Mouse (Mus musculus): ENCODE data around the gene Selplg.
"Not testable (repeated sequence)": the region's sequence is repeated elsewhere in the genome, so short reads cannot be mapped to it uniquely, and the experiment has no call there.

Selplg gene

GRCm38 (mm10) chr5:113791197-113792095, 41.0 kb downstream of the Selplg start:
- no peak for DNase-seq (ENCODE audit: low spot score in 2 of 2)

- no peak for DNase-seq (ENCODE audit: low spot score in 2 of 2)
Measured at GRCm38 (mm10) chr5:113790453-113791196, 41.8 kb downstream of the Selplg start.

DNA sequence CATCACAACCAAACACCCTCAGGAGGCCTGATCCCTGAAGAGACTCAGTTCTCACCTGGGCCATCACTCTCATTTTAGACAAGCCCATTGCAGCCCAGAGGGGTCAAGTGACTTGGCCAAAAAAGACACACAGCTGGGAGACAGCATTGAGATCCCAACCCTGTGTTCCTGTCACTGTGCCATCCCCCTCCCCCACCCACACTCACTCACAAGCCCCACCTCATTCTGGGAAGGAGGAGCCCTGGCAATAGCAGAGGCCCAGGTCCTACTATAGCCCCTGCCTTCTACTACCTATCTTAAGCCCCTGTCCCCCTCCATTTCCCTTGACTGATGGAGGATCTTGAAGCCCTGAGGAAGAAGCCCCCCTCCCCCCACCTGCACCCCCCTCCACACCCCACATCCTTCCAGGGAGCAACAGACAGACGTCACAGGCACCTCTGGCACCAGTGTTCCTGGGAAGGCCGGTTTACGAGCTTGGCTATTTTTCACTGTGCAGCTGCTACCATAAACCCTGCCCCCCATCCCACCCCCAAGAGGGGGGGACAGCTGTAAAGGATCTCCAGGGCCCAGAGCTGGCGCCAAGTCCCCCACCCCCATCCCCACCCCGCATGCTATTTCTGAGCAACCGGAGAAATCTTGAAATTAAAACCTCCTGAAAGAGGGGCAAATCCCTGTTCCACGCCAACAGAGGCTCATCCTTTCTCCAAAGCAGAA, 43.2 kb downstream of the Selplg start:
- DNase-seq (ENCODE audit: low spot score in 2 of 2), result no peak

DNA sequence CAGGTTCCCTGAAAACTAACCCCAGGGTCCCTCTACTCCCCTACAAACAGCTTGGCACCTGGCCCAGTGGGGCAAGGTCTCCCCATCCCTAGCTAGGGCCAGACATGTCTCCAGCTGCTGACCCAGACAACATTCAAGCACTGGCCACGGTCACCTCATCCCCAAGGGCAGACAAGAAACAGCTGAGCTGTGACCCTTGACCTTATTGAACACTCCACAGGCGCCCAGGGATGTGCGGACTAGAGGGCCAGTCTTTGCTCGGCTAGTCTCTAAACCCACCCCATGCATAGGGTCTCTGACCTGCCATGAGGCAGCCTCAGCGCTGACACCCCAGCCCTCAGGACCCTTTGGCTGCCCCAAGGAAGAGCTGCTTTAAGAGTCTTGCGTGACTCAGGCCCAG, 43.8 kb downstream of the Selplg start:
- no peak for DNase-seq (ENCODE audit: low spot score in 2 of 2)

DNA sequence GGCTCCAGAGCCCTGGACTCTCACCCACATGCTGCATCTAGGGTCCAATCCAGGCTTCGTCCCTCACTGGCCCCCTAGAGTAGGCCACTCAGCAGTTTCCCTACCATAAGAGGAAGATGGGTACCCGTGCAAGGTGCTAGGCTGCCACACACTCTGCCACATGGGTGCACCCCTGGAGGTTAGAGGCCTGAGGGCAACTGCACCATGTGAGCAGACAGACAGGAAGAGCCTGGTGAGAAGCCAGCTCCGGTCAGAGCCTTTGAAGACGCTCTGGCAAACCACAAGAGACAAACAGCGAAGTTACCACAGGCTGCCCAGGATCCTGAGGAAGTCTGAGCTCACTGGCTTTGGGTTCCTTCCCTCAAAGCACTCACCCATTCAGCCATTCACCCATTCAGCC, 45.5 kb downstream of the Selplg start:
- no peak for DNase-seq (ENCODE audit: low spot score in 2 of 2)

DNA sequence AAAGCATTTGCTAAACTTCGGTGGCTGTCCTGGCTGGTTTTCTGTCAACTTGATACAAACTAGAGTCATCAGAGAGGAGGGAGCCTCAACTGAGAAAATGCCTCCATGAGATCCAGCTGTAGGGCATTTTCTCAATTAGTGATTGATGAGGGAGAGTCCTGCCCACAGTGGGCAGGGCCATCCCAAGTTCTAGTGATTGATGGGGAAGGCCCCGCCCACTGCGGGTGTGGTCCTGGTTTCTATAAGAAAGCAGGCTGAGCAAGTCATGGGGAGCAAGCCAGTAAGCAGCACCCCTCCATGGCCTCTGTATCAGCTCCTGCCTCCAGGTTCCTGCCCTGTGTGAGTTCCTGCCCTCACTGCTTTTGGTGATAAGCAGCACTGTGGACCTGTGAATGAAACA, 48.3 kb downstream of the Selplg start:
- not testable (repeated sequence) for DNase-seq (ENCODE audit: low spot score in 2 of 2)

DNA sequence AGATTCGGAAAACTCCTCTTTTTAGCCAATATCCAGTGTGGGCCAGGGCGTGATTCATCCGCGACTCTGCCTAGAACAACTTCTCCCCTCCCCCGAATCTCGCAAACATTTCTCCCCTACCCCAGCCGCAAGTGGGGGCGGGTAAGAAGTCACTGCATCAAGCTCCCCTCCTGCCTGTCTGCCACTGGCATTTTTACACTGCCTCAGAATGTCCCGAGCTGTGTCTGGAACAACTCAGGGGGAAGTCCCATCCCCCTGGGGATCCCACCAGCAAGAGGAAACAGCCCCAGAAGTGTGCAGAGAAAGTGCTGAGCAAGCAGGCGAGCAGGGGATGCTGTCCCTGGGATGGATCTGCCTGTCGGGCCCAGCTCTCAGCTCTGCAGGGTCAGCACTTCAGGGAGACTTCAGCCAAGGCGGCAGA, 48.9 kb downstream of the Selplg start:
- no peak for DNase-seq (ENCODE audit: low spot score in 2 of 2)

GRCm38 (mm10) chr5:113782624-113783023, 49.8 kb downstream of the Selplg start:
- DNase-seq (ENCODE audit: low spot score in 2 of 2), result no peak

DNA sequence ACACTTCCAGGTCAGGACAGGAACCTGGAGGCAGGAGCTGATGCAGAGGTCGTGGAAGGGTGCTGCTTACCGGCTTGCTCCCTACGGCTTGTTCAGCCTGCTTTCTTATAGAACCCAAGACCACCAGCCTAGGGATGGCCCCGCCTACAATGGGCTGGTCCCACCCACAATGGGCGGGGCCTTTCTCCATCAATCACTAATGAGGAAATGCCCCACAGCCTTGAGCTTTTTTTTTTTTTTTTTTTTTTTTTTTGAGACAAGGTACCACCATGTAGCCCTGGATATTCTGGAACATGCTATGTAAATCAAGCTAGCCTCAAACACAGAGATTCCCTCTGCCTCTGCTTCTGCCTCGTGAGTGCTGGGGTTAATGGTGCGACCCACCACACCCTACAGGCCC, 50.6 kb downstream of the Selplg start:
- DNase-seq (ENCODE audit: low spot score in 2 of 2), result no peak

DNA sequence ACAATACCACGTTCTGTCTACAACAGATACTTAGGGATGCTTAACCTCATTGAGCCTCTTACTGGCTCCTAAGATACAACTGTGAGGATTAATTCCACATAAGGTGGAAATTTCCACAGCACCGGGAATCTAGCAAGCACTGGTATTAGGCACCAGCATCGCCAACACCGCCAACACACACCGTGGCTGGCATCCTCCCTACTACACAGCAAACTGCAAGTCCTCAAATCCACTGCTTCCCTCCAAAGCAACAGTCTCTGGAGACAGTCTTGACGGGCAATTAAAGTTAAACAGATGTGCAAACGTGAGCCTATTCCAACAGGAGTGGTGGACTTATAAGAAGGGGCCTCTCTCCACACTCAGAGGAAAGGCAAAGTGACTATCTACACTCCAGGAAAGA, 51.2 kb downstream of the Selplg start:
- DNase-seq (ENCODE audit: low spot score in 2 of 2), result no peak

DNA sequence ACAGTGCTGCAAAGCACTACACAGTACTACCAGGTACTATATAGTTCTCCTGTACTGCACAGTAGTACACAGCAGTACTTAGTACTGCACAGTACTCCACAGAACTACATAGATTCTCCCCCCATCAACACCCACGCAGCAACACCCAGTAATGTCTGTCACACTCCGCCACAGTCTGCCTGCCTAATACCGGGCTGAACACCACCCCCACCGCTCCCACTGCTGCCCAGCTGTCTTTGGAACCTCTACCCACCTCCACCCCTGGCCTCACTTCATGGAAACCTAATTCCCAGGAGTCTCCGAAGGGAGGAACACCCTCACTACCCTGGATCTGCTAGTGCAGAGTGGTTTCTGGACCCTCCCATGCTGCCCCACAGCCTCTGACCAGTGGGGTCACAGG, 51.7 kb downstream of the Selplg start:
- DNase-seq (ENCODE audit: low spot score in 2 of 2), result no peak

GRCm38 (mm10) chr5:113780082-113780752, 52.2 kb downstream of the Selplg start:
- no peak for DNase-seq (ENCODE audit: low spot score in 2 of 2)

DNA sequence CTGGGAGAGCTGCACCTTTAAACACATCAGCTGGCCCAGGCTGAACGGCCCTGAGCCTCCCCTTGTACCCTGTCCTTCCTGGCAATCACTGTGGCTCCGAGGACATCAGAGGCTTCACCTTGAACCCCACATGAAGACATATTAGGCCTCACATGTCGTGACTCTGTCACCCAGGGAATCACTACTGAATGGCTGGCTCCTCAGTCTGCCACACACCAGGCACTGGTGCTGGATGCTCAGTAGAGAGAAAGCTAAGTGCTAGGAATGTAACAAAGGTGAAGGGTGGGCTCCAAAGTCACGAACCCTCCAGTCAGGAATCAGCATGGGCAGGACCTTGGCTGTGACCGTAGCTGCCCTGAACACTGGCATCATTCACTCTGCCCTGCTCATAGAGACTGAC, 52.9 kb downstream of the Selplg start:
- no peak for DNase-seq (ENCODE audit: low spot score in 2 of 2)

- not testable (repeated sequence) for DNase-seq (ENCODE audit: low spot score in 2 of 2)
Measured at GRCm38 (mm10) chr5:113777728-113778127, 54.7 kb downstream of the Selplg start.

DNA sequence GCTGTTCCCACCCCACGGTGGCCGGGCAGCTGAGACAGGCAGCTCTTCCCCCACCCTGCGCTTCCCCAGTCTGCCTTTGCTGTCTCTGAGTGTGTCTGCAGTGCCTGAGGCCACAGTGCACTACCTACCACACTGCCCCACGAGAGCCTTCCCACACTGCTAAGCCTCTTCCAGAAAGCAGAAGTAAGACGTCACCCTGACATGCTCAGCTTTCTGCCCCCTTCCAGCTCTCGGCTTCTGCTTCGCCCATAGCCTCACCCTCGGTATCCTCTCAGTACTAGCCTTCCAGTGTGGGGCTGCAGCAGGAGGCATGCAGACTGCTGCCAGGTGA, 55.6 kb downstream of the Selplg start:
- DNase-seq (ENCODE audit: low spot score in 2 of 2), result no peak

DNA sequence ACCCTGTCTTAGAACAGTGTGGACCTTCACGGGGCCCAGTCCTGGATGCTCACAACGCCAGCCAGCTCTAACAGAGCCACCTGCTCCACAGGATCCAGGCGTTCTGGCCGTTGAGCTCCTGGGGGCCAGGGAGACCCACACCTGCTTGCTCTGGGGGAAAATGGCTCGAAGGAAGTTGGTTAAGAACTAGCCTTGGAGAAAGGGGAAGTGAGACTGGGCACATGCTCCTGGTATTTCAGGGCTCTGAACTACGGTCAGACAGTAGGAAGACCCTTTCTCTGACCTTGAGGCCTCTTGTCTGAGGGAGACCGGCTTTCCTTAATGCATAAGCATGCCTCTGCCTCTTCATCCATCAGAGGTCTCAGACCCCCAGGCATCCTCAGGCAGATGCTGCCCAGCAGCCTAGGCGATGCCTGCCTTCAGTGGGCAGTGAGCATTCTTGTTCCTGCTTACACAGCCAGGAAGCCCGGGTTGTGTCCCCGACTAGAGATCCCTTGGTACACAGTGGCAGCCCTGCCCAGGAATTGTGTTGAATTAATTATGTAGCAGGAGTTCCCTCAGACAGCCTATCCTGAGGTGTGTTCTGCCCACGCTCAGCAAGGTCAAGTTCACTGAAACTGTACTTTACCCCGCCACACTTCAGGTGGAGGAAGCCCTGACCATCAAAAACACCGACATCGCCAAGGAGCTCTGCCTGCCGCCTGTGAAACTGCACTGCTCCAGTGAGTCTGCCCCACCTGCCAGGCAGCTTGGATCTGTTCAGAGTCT, 56.1 kb downstream of the Selplg start:
- no peak for DNase-seq (ENCODE audit: low spot score in 2 of 2)

- no peak for DNase-seq (ENCODE audit: low spot score in 2 of 2)
Measured at GRCm38 (mm10) chr5:113775585-113775984, 56.9 kb downstream of the Selplg start.

GRCm38 (mm10) chr5:113773664-113774063, 58.8 kb downstream of the Selplg start:
- peak; percentile 79 to 90 for DNase-seq (ENCODE audit: low spot score in 2 of 2)

- no peak for DNase-seq (ENCODE audit: low spot score in 2 of 2)
Measured at GRCm38 (mm10) chr5:113772905-113773519, 59.4 kb downstream of the Selplg start.

DNA sequence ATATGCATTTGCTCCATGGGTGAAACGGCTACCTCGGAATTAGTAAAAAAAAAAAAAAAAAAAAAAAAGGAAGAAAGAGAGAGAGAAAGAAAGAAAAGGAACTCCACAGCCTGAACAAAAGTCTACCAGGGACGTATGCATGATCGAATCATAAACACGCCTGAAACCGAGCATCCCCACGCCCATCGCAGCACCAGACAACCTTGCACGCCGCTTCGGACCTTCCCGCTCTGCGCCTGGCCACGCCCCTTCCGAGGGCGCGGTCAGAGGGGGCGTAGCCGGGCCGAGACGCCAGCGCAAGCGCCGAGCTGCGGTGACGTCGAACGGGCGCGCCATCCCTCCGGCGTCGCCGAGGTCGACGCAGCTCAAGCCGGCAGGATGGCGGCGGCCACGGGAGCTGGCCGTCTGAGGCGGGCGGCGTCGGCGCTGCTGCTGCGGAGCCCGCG, 60.0 kb downstream of the Selplg start, which contains the start of the genes Sart3 and Iscu:
TSS of gene Sart3 (minus strand) at position 61 of the 446 bp plus-strand sequence.
TSS of gene Iscu (plus strand) at position 299 of the 446 bp plus-strand sequence.
- DNase-seq (ENCODE audit: low spot score in 2 of 2), result peak; percentile 91 to 93

Measured in cerebellum, postnatal 4 days (tissue).